ENCODE assay signal across 8 mouse cellular contexts in genomic region chr3:83797828-83798227, GRCm38 (mm10). TPM values are rescaled to one million over a fixed set of nuclear protein-coding genes. Genes with fewer than 3 reads are reported as not detected.
A peak's percentile ranks its signal among the peaks of the same experiment; 100 is the strongest.
DNase-seq lines count a peak whose midpoint lies in the region; ATAC-seq and TF ChIP-seq lines count a peak whose summit lies in the region.

No protein-coding gene starts in this region.

- H3K4me1 ChIP-seq in ES-Bruce4 (ENCODE audit: control insufficient read depth, insufficient read depth, low read length), result no peaks in the 10 kb centered on the region
- H3K4me1 ChIP-seq in bone marrow macrophage, adult 2 months (ENCODE audit: control insufficient read depth, insufficient read depth, low read length), result peaks cover 10% of the 10 kb centered on the region
- H3K4me1 ChIP-seq in forebrain, embryonic 11.5 days (replicated peaks; ENCODE audit: control insufficient read depth, insufficient read depth, low read length), result no peaks in the 10 kb centered on the region

- H3K27ac ChIP-seq in ES-Bruce4 (ENCODE audit: insufficient read depth, low read length), result no peak overlapping the region
- no peak overlapping the region for H3K27ac ChIP-seq in bone marrow macrophage, adult 2 months (ENCODE audit: insufficient read depth, low read depth, low read length)
- no peak overlapping the region for H3K27ac ChIP-seq in forebrain, embryonic 11.5 days (ENCODE audit: low read depth, low read length)

- intact Hi-C loops in heart, postnatal 10 days (cut with DNase I), result loop anchor here (2.0 kb wide), 1 partner anchor 101 kb away; no protein-coding TSS in a partner anchor

- no peak overlapping the region for H3K9ac ChIP-seq in ES-Bruce4 (ENCODE audit: low read depth, poor library complexity, severe bottlenecking)
- no peak overlapping the region for H3K9ac ChIP-seq in forebrain, embryonic 11.5 days (ENCODE audit: low read length)

- peaks cover 8% of the 10 kb centered on the region; the same call in 1 of the 2 replicates for H3K9me3 ChIP-seq in ES-Bruce4 (replicated peaks; ENCODE audit: control insufficient read depth, insufficient read depth, low read length, poor library complexity, severe bottlenecking)
- no peaks in the 10 kb centered on the region for H3K9me3 ChIP-seq in forebrain, embryonic 11.5 days (ENCODE audit: control insufficient read depth, low read length)

- peak; percentile 61 for TF ChIP-seq CTCF in ES-Bruce4 (IDR thresholded peaks at IDR 0.05; ENCODE audit: low read depth, low read length)
- peak; percentile 81 for TF ChIP-seq CTCF in bone marrow macrophage, adult 2 months (IDR thresholded peaks at IDR 0.05; ENCODE audit: low read depth, low read length)

- H3K27me3 ChIP-seq in ES-Bruce4 (ENCODE audit: control insufficient read depth, insufficient read depth, low read length, poor library complexity, severe bottlenecking), result no peaks in the 10 kb centered on the region
- H3K27me3 ChIP-seq in forebrain, embryonic 11.5 days (ENCODE audit: control insufficient read depth, insufficient read depth, low read length), result no peaks in the 10 kb centered on the region

- WGBS in forebrain, embryonic 11.5 days, result 4% methylated on average over 10 of the region's 10 CpGs
- WGBS in large intestine, adult 2 months, result 5% methylated on average over 10 of the region's 10 CpGs

- no peaks in the 10 kb centered on the region for H3K36me3 ChIP-seq in ES-Bruce4 (ENCODE audit: control insufficient read depth, insufficient read depth, low read length, poor library complexity, severe bottlenecking)
- H3K36me3 ChIP-seq in forebrain, embryonic 11.5 days (ENCODE audit: control insufficient read depth, insufficient read depth, low read length), result no peaks in the 10 kb centered on the region

- no peak for TF ChIP-seq POLR2A in ES-Bruce4 (IDR thresholded peaks at IDR 0.05; ENCODE audit: insufficient read depth, low read length)
- TF ChIP-seq POLR2A in bone marrow macrophage, adult 2 months (IDR thresholded peaks at IDR 0.05; ENCODE audit: borderline replicate concordance, low read depth, low read length), result no peak

- H3K4me3 ChIP-seq in ES-Bruce4 (ENCODE audit: low read depth, low read length), result no peak overlapping the region
- no peak overlapping the region for H3K4me3 ChIP-seq in bone marrow macrophage, adult 2 months (ENCODE audit: insufficient read depth, low read length)
- H3K4me3 ChIP-seq in forebrain, embryonic 11.5 days (ENCODE audit: low read depth, low read length), result no peak overlapping the region

- TF ChIP-seq EP300 in ES-Bruce4 (IDR thresholded peaks at IDR 0.05; ENCODE audit: insufficient read depth, low read depth, low read length), result no peak

- peak; percentile 72 for ATAC-seq in forebrain, embryonic 11.5 days (replicated peaks; ENCODE audit: low FRiP score)

- H3K4me2 ChIP-seq in forebrain, embryonic 11.5 days (ENCODE audit: low read depth, low read length, severe bottlenecking), result no peak overlapping the region

- peak; percentile 81 for DNase-seq in forebrain, embryonic 11.5 days (ENCODE audit: low spot score)
- peak; percentile 60 to 78 for DNase-seq in heart, postnatal 10 days
- peak; percentile 58 for DNase-seq in large intestine, adult 2 months (ENCODE audit: low read depth, low spot score)
- DNase-seq in lung, postnatal 10 days, result peak; percentile 71
- DNase-seq in right cerebral cortex, postnatal 10 days (ENCODE audit: low spot score in 2 of 2), result peak; percentile 43 to 80
- DNase-seq in urinary bladder, postnatal 14 days (ENCODE audit: low spot score), result peak; percentile 70

RNA-seq across cellular contexts. Expression of gene Sfrp2, which starts 31.7 kb away (rescaled TPM):
- polyA plus RNA-seq in ES-Bruce4 (2011; ENCODE audit: insufficient read depth, insufficient read length, low read depth, missing spikeins), result 8.5 and 12.2 TPM in 2 replicates
- polyA plus RNA-seq in bone marrow macrophage, adult 2 months (2012; ENCODE audit: insufficient read depth, insufficient read length, missing spikeins), result 1.2 and 1.3 TPM in 2 replicates
- 102 and 107 TPM in 2 replicates for polyA plus RNA-seq in forebrain, embryonic 11.5 days (2014; fragmentation: Nextera tagmentation; extraction: Ambion mirVana)
- total RNA-seq in heart, postnatal 10 days (2021), result 10 to 100 TPM; 30.0 to 31.8 TPM
- 0.08 and 0.69 TPM in 2 replicates for polyA plus RNA-seq in large intestine, adult 2 months (2012; rRNA removed)

RNA-seq across cellular contexts. Expression of gene Tlr2, which starts 43.7 kb away (rescaled TPM):
- 1.4 and 2.0 TPM in 2 replicates for polyA plus RNA-seq in ES-Bruce4 (2011; ENCODE audit: insufficient read depth, insufficient read length, low read depth, missing spikeins)
- 120 and 121 TPM in 2 replicates for polyA plus RNA-seq in bone marrow macrophage, adult 2 months (2012; ENCODE audit: insufficient read depth, insufficient read length, missing spikeins)
- 1.3 and 1.4 TPM in 2 replicates for polyA plus RNA-seq in forebrain, embryonic 11.5 days (2014; fragmentation: Nextera tagmentation; extraction: Ambion mirVana)
- total RNA-seq in heart, postnatal 10 days (2021), result 1 to 10 TPM; 1.4 to 2.2 TPM
- 3.0 and 3.9 TPM in 2 replicates for polyA plus RNA-seq in large intestine, adult 2 months (2012; rRNA removed)

Comparison
In these comparisons a context has a peak if more than half of its experiments do, and no peak if none do; other contexts are left out.
1. RNA of gene Tlr2, which starts 43.7 kb away (polyA plus RNA-seq): 120 to 121 TPM in bone marrow macrophage, adult 2 months; 3.0 to 3.9 TPM in large intestine, adult 2 months, 1.4 to 2.0 TPM in ES-Bruce4 and 1.3 to 1.4 TPM in forebrain, embryonic 11.5 days; every median in the first group is over 10 times any median in the second.
2. Peak in every context shown above with its lines, with median percentiles within 50 percentile points of each other: DNase-seq.